Mouse (Mus musculus) CH12.LX (cell line): ENCODE data around the gene Asb16. TPM values are rescaled to one million over a fixed set of nuclear protein-coding genes. Genes with fewer than 3 reads are reported as not detected.

Source experiments
- DNase-seq: peaks from one replicate; pipeline ENCODE4 v3.0.0-alpha.2; 2013; ENCODE audit errors: extremely low read depth
- H3K27ac ChIP-seq: 2 replicates; pipeline ENCODE4 v1.5.1; 2012; ENCODE audit warnings: low read depth, mild to moderate bottlenecking, control low read depth, moderate library complexity; ENCODE audit not compliant: insufficient read depth
- H3K27me3 ChIP-seq: replicated peaks from 2 replicates; pipeline ENCODE3; 2012; ENCODE audit warnings: inconsistent platforms
- H3K36me3 ChIP-seq, 2 experiments: replicated peaks in 1 of 2; 2 replicates each; pipeline versions ENCODE3 to v1.6.1; 2012; ENCODE audit warnings: inconsistent platforms in 1 of 2, low read length in 1 of 2, mild to moderate bottlenecking in 1 of 2, mixed read lengths in 1 of 2, moderate library complexity in 1 of 2; ENCODE audit not compliant: control insufficient read depth in 1 of 2, insufficient read depth in 1 of 2
- H3K4me1 ChIP-seq, 2 experiments: 2 replicates each; pipeline ENCODE4 v1.6.1; 2012; ENCODE audit warnings: inconsistent platforms in 1 of 2, moderate library complexity in 1 of 2; ENCODE audit not compliant: insufficient read depth in 2 of 2, control insufficient read depth in 1 of 2
- H3K4me2 ChIP-seq: 2 replicates; pipeline ENCODE4 v1.6.1; 2012; ENCODE audit warnings: low read depth, mild to moderate bottlenecking, control low read depth; ENCODE audit not compliant: poor library complexity, insufficient read depth, severe bottlenecking
- H3K4me3 ChIP-seq, 3 experiments: fragments of 150-350 bp in 1 of 3; sonication (generic) in 1 of 3; replicated peaks in 1 of 3; 2 replicates each; pipeline versions ENCODE3 to v1.5.1; 2011 to 2012; ENCODE audit warnings: low read depth in 2 of 3, low read length in 2 of 3, mild to moderate bottlenecking in 2 of 3, moderate library complexity in 2 of 3, control low read depth in 1 of 3, improper control_type of control experiment in 1 of 3, inconsistent platforms in 1 of 3, mixed read lengths in 1 of 3; ENCODE audit not compliant: poor library complexity in 1 of 3
- H3K79me2 ChIP-seq: replicated peaks from 2 replicates; pipeline ENCODE4 v1.6.1; 2012; ENCODE audit warnings: mild to moderate bottlenecking, moderate library complexity; ENCODE audit not compliant: control insufficient read depth, poor library complexity, insufficient read depth, severe bottlenecking; ENCODE audit errors: extremely low read depth
- H3K9ac ChIP-seq: 2 replicates; pipeline ENCODE4 v1.6.1; 2012; ENCODE audit warnings: low read depth, mild to moderate bottlenecking, control low read depth, moderate library complexity; ENCODE audit not compliant: insufficient read depth
- H3K9me3 ChIP-seq: replicated peaks from 2 replicates; pipeline ENCODE3; 2012; ENCODE audit warnings: low read length, inconsistent platforms, mixed read lengths
- BHLHE40 ChIP-seq: IDR thresholded peaks from 2 replicates; pipeline ENCODE4 v1.6.1; 2011; ENCODE audit warnings: mild to moderate bottlenecking, low read depth, low read length, improper control_type of control experiment
- CHD1 ChIP-seq: IDR thresholded peaks from 2 replicates; pipeline ENCODE4 v1.6.1; 2012; ENCODE audit warnings: low read depth, low read length, improper control_type of control experiment, inconsistent platforms
- CTCF ChIP-seq, 2 experiments: IDR thresholded peaks in 1 of 2; conservative IDR thresholded peaks in 1 of 2; 2 replicates each; pipeline ENCODE4 v1.5.1; 2011 to 2012; ENCODE audit warnings: low read depth in 2 of 2, low read length in 2 of 2, improper control_type of control experiment in 1 of 2, inconsistent platforms in 1 of 2, mild to moderate bottlenecking in 1 of 2, moderate library complexity in 1 of 2
- E2F4 ChIP-seq: IDR thresholded peaks from 2 replicates; pipeline ENCODE4 v1.6.1; 2011; ENCODE audit warnings: low read depth, low read length, improper control_type of control experiment; ENCODE audit not compliant: insufficient replicate concordance
- EP300 ChIP-seq: IDR thresholded peaks from 2 replicates; pipeline ENCODE4 v1.6.1; 2011; ENCODE audit warnings: low read length, improper control_type of control experiment
- ETS1 ChIP-seq: conservative IDR thresholded peaks from 2 replicates; pipeline ENCODE4 v1.6.1; 2012; ENCODE audit warnings: low read depth, mild to moderate bottlenecking, inconsistent platforms, low read length, improper control_type of control experiment, moderate library complexity
- JUND ChIP-seq: conservative IDR thresholded peaks from 2 replicates; pipeline ENCODE4 v1.6.1; 2011; ENCODE audit warnings: low read depth, low read length, improper control_type of control experiment
- KAT2A ChIP-seq: IDR thresholded peaks from 2 replicates; pipeline ENCODE4 v1.6.1; 2012; ENCODE audit warnings: low read length, improper control_type of control experiment, inconsistent platforms; ENCODE audit not compliant: insufficient replicate concordance
- MAFK ChIP-seq: IDR thresholded peaks from 2 replicates; pipeline ENCODE4 v1.6.1; 2011; ENCODE audit warnings: low read length, improper control_type of control experiment; ENCODE audit not compliant: insufficient replicate concordance
- MAX ChIP-seq: IDR thresholded peaks from 2 replicates; pipeline ENCODE4 v1.6.1; 2011; ENCODE audit warnings: low read length, improper control_type of control experiment
- MAZ ChIP-seq: IDR thresholded peaks from 2 replicates; pipeline ENCODE4 v1.6.1; 2012; ENCODE audit warnings: low read depth, mild to moderate bottlenecking, inconsistent platforms, low read length, improper control_type of control experiment, moderate library complexity
- MEF2A ChIP-seq: IDR thresholded peaks from 2 replicates; pipeline ENCODE4 v1.6.1; 2014; ENCODE audit warnings: low read depth, mild to moderate bottlenecking, inconsistent platforms, low read length, improper control_type of control experiment, borderline replicate concordance
- MXI1 ChIP-seq: IDR thresholded peaks from 2 replicates; pipeline ENCODE4 v1.6.1; 2011; ENCODE audit warnings: mild to moderate bottlenecking, low read depth, low read length, improper control_type of control experiment
- NELFE ChIP-seq: IDR thresholded peaks from 2 replicates; pipeline ENCODE4 v1.6.1; 2011; ENCODE audit warnings: low read depth, low read length, improper control_type of control experiment
- NRF1 ChIP-seq: IDR thresholded peaks from 2 replicates; pipeline ENCODE4 v1.6.1; 2014; ENCODE audit warnings: low read depth, mild to moderate bottlenecking, inconsistent platforms, low read length, improper control_type of control experiment, moderate library complexity
- PAX5 ChIP-seq: IDR thresholded peaks from 2 replicates; pipeline ENCODE4 v1.6.1; 2012; ENCODE audit warnings: low read length, inconsistent platforms, mixed read lengths
- POLR2AphosphoS2 ChIP-seq: IDR thresholded peaks from 2 replicates; pipeline ENCODE4 v1.6.1; 2011; ENCODE audit warnings: low read depth, low read length, improper control_type of control experiment
- RAD21 ChIP-seq: IDR thresholded peaks from 2 replicates; pipeline ENCODE4 v1.6.1; 2011; ENCODE audit warnings: low read depth, mild to moderate bottlenecking, low read length, improper control_type of control experiment, moderate library complexity
- RCOR1 ChIP-seq: conservative IDR thresholded peaks from 2 replicates; pipeline ENCODE4 v1.6.1; 2012; ENCODE audit warnings: low read depth, mild to moderate bottlenecking, inconsistent platforms, low read length, improper control_type of control experiment
- SMC3 ChIP-seq: IDR thresholded peaks from 2 replicates; pipeline ENCODE4 v1.6.1; 2011; ENCODE audit warnings: low read depth, low read length, improper control_type of control experiment
- TCF12 ChIP-seq: IDR thresholded peaks from 2 replicates; pipeline ENCODE4 v1.6.1; 2014; ENCODE audit warnings: low read depth, mild to moderate bottlenecking, inconsistent platforms, low read length, improper control_type of control experiment
- UBTF ChIP-seq: IDR thresholded peaks from 2 replicates; pipeline ENCODE4 v1.6.1; 2012; ENCODE audit warnings: low read depth, mild to moderate bottlenecking, inconsistent platforms, low read length, improper control_type of control experiment, moderate library complexity
- USF2 ChIP-seq: conservative IDR thresholded peaks from 2 replicates; pipeline ENCODE4 v1.6.1; 2011; ENCODE audit warnings: low read depth, low read length, improper control_type of control experiment
- ZNF384 ChIP-seq: IDR thresholded peaks from 2 replicates; pipeline ENCODE4 v1.6.1; 2012; ENCODE audit warnings: low read depth, low read length, improper control_type of control experiment, inconsistent platforms
- dilution Hi-C: fragments of 300-500 bp; cut with MboI; formaldehyde crosslinking; loops from 2 replicates; pipeline ENCODE4 v1.14.3; 2020; ENCODE audit warnings: low sequenced_read_pairs; ENCODE audit not compliant: extremely low pct_unique_long_range_greater_than_20kb, extremely low pct_ligation_motif_present
- in situ Hi-C: fragments of 300-500 bp; cut with MboI; formaldehyde crosslinking; loops from 3 replicates; pipeline ENCODE4 v1.14.3; 2019; ENCODE audit warnings: low sequenced_read_pairs, low pct_ligation_motif_present, low pct_unique_long_range_greater_than_20kb, mixed read lengths
- polyA plus RNA-seq: library from polyadenylated mRNA; unstranded; fragments of >175 nt; gene quantifications from 2 replicates; pipeline ENCODE4 v1.2.1, GENCODE M21; 2012; ENCODE audit warnings: low read depth; ENCODE audit not compliant: insufficient read length
- total RNA-seq, 2 experiments: library from RNA; depleted of rRNA; stranded (reverse); fragments of 300-350 nt in 1 of 2; fragments of >200 nt in 1 of 2; gene quantifications; 2 replicates each; pipeline ENCODE4 v1.2.3; 2012 to 2014

Asb16 gene
- total and polyA plus RNA-seq, 3 experiments = not detected

DNA sequence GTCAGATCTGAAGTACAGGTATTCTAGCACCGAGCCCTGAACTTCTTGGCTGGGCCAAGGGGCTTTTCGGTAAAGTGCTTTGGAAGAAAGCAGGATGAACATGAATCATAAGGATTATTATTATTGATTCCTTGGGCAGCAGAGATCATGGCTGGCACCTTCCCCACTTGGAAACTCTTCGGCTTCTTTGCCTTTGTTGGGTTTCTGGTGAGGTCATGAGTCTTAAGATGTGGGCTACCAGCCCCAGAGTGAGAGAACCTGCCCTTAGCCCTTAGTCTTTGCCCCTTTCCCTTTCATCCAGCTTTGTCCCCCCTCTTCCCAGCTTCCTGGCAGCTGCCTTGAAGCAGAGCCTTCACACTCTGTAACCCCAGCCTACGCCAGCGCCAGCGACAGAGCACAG, 53.4 kb downstream of the Asb16 start:
- Histone ChIP-seq H3K9me3 (no peaks in the 10 kb centered on the region), H3K4me2 (no peak overlapping the region), H3K27me3 (peaks cover 26% of the 10 kb centered on the region), H3K36me3 (no peaks in the 10 kb centered on the region), H3K9ac (no peak overlapping the region), H3K4me1 (peaks cover 0 to 6% of the 10 kb centered on the region in 2 experiments; a peak in 2 of 4 replicates), H3K4me3 (no peak overlapping the region), H3K79me2 (peaks cover 18% of the 10 kb centered on the region), H3K27ac (no peak overlapping the region)
- dilution Hi-C loops = loop anchor here (25.0 kb wide), 1 partner anchor 90 kb away; the partner anchor contains the start of gene Slc25a39
- no peak for DNase-seq
- in situ Hi-C loops = loop anchor here (5.0 kb wide), 2 partner anchors 35 to 85 kb away; partner anchors contain the start of gene Slc25a39
- no peak for TF ChIP-seq ZNF384
- TF ChIP-seq TCF12 = no peak
- TF ChIP-seq USF2 = no peak
- no peak for TF ChIP-seq E2F4
- no peak for TF ChIP-seq MAZ
- no peak for TF ChIP-seq KAT2A
- no peak for TF ChIP-seq ETS1
- no peak for TF ChIP-seq PAX5
- no peak for TF ChIP-seq RAD21
- TF ChIP-seq RCOR1 = no peak
- no peak for TF ChIP-seq MEF2A
- TF ChIP-seq NELFE = no peak
- TF ChIP-seq CTCF (conservative IDR thresholded peaks at IDR 0.05 in 1 of 2, IDR thresholded peaks at IDR 0.05 in 1 of 2; ENCODE audit: low read depth in 2 of 2, low read length in 2 of 2) = no peak
- TF ChIP-seq MAFK = no peak
- TF ChIP-seq MAX = no peak
- TF ChIP-seq BHLHE40 = no peak
- no peak for TF ChIP-seq NRF1

GRCm38 (mm10) chr11:102323516-102323915, 55.0 kb downstream of the Asb16 start:
- TF ChIP-seq CHD1 (no peak), BHLHE40 (no peak), EP300 (no peak), ZNF384 (no peak), NRF1 (no peak), POLR2AphosphoS2 (no peak), UBTF (no peak), MXI1 (no peak), RCOR1 (no peak), SMC3 (no peak), JUND (no peak)
- in situ Hi-C loops (loop anchor here (5.0 kb wide), 2 partner anchors 34 to 84 kb away; partner anchors contain the start of gene Slc25a39), dilution Hi-C loops (loop anchor here (25.0 kb wide), 1 partner anchor 89 kb away; the partner anchor contains the start of gene Slc25a39)
- peaks cover 6% of the 10 kb centered on the region; the same call in 1 of the 2 replicates for H3K79me2 ChIP-seq
- DNase-seq = no peak
- H3K27me3 ChIP-seq = peaks cover 36% of the 10 kb centered on the region
- H3K4me3 ChIP-seq = no peak overlapping the region
- no peak overlapping the region for H3K27ac ChIP-seq
- H3K36me3 ChIP-seq = no peaks in the 10 kb centered on the region
- no peak overlapping the region for H3K9ac ChIP-seq
- no peaks in the 10 kb centered on the region for H3K9me3 ChIP-seq
- H3K4me1 ChIP-seq = peaks cover 0 to 6% of the 10 kb centered on the region in 2 experiments; a peak in 2 of 4 replicates
- no peak overlapping the region for H3K4me2 ChIP-seq
